Comparison of ENCODE assay signal across 8 mouse cellular contexts in genomic region chr7:91262031-91262951, GRCm38 (mm10).
DNase-seq lines count a peak whose midpoint lies in the region; ATAC-seq lines count a peak whose summit lies in the region.

No protein-coding gene starts in this region.

- H3K4me1 ChIP-seq in embryonic facial prominence, embryonic 10.5 days, result peaks cover 11% of the 10 kb centered on the region
- H3K4me1 ChIP-seq in intestine, embryonic 14.5 days (replicated peaks; ENCODE audit: control insufficient read depth, insufficient read depth, low read length), result no peaks in the 10 kb centered on the region
- peaks cover 17% of the 10 kb centered on the region; the same call in 1 of the 2 replicates for H3K4me1 ChIP-seq in limb, embryonic 13.5 days

- H3K27me3 ChIP-seq in embryonic facial prominence, embryonic 10.5 days (replicated peaks; ENCODE audit: low read depth, poor library complexity, severe bottlenecking), result peaks cover 16% of the 10 kb centered on the region
- peaks cover 4% of the 10 kb centered on the region; the same call in 1 of the 2 replicates for H3K27me3 ChIP-seq in intestine, embryonic 14.5 days (replicated peaks; ENCODE audit: control insufficient read depth, insufficient read depth, low read length)
- H3K27me3 ChIP-seq in limb, embryonic 13.5 days, result peaks cover 30% of the 10 kb centered on the region

- peak; percentile 68; the same call in 1 of the 2 replicates for ATAC-seq in intestine, embryonic 14.5 days (replicated peaks; ENCODE audit: low FRiP score, low TSS enrichment, low read depth)
- peak; percentile 51; the same call in 1 of the 2 replicates for ATAC-seq in limb, embryonic 13.5 days (ENCODE audit: low FRiP score, low read depth)

- intact Hi-C loops in gastrocnemius, postnatal 14 days (cut with DNase I; ENCODE audit: low total_unique reads), result no loop called here

- H3K9me3 ChIP-seq in embryonic facial prominence, embryonic 10.5 days, result no peaks in the 10 kb centered on the region
- no peaks in the 10 kb centered on the region for H3K9me3 ChIP-seq in intestine, embryonic 14.5 days (ENCODE audit: control insufficient read depth, low read length)
- no peaks in the 10 kb centered on the region for H3K9me3 ChIP-seq in limb, embryonic 13.5 days

- H3K9ac ChIP-seq in intestine, embryonic 14.5 days (ENCODE audit: low read length), result no peak overlapping the region
- H3K9ac ChIP-seq in limb, embryonic 13.5 days, result 0 out of 2 replicates have a peak overlapping the region, but pooled peaks have one; percentile 31

- peak overlapping the region; percentile 68 for H3K4me2 ChIP-seq in intestine, embryonic 14.5 days (ENCODE audit: low read length)
- H3K4me2 ChIP-seq in limb, embryonic 13.5 days (replicated peaks), result peak overlapping the region; percentile 67

- no peak overlapping the region for H3K27ac ChIP-seq in embryonic facial prominence, embryonic 10.5 days (replicated peaks)
- no peak overlapping the region for H3K27ac ChIP-seq in intestine, embryonic 14.5 days (ENCODE audit: low read depth)
- H3K27ac ChIP-seq in limb, embryonic 13.5 days, result no peak overlapping the region

- peak; percentile 17 for DNase-seq in urinary bladder, adult 2 months (ENCODE audit: low spot score)
- no peak for DNase-seq in urinary bladder, postnatal 14 days (ENCODE audit: low spot score)
- peak; percentile 54 for DNase-seq in embryonic facial prominence, embryonic 10.5 days (ENCODE audit: low spot score)
- peak; percentile 63 for DNase-seq in intestine, embryonic 14.5 days (ENCODE audit: low spot score)
- DNase-seq in retina, embryonic 14.5 days (ENCODE audit: low spot score), result peak; percentile 66
- no peak for DNase-seq in gastrocnemius, postnatal 14 days
- no peak for DNase-seq in MN1 (ENCODE audit: low spot score)

- H3K4me3 ChIP-seq in embryonic facial prominence, embryonic 10.5 days, result peak overlapping the region; percentile 62
- H3K4me3 ChIP-seq in intestine, embryonic 14.5 days (ENCODE audit: low read depth, low read length), result peak overlapping the region; percentile 28
- H3K4me3 ChIP-seq in limb, embryonic 13.5 days, result peak overlapping the region; percentile 40

- WGBS in embryonic facial prominence, embryonic 10.5 days, result under 1% methylated on average over 34 of the region's 34 CpGs
- WGBS in intestine, embryonic 14.5 days, result 0% methylated on average over 34 of the region's 34 CpGs
- under 1% methylated on average over 33 of the region's 34 CpGs for WGBS in limb, embryonic 13.5 days

- no peaks in the 10 kb centered on the region for H3K36me3 ChIP-seq in embryonic facial prominence, embryonic 10.5 days (replicated peaks)
- H3K36me3 ChIP-seq in intestine, embryonic 14.5 days (ENCODE audit: control insufficient read depth, insufficient read depth, low read length), result no peaks in the 10 kb centered on the region
- no peaks in the 10 kb centered on the region for H3K36me3 ChIP-seq in limb, embryonic 13.5 days

Comparison
In these comparisons a context has a peak if more than half of its experiments do, and no peak if none do; other contexts are left out.
1. DNase-seq: peak in urinary bladder, adult 2 months (single experiment), embryonic facial prominence, embryonic 10.5 days (single experiment), intestine, embryonic 14.5 days (single experiment) and retina, embryonic 14.5 days (single experiment); none in urinary bladder, postnatal 14 days (single experiment), gastrocnemius, postnatal 14 days (single experiment) and MN1 (single experiment).
2. Peak in every context shown above with its lines, with median percentiles within 50 percentile points of each other: H3K4me3 ChIP-seq.